Mouse (Mus musculus): ENCODE measurements around the gene Wdr17.

GRCm38 (mm10) chr8:54912891-54913290 is 25.9 kb upstream of the Wdr17 start:
- no peak for TF ChIP-seq ZNF384 (IDR thresholded peaks at IDR 0.05; ENCODE audit: low read depth, low read length)
- TF ChIP-seq CHD2 (IDR thresholded peaks at IDR 0.05; ENCODE audit: low read depth, low read length), result no peak

All from ES-E14 (cell line).